Mouse (Mus musculus) hindbrain, embryonic 16.5 days (tissue): ENCODE measurements around the gene Hes6. TPM values are rescaled to one million over a fixed set of nuclear protein-coding genes. Genes with fewer than 3 reads are reported as not detected.

Source experiments
- ATAC-seq: fragments of 200-750 bp; cut with Nextera tagmentation; 2 replicates; pipeline ENCODE4 v1.8.0; 2017; ENCODE audit warnings: moderate TSS enrichment, moderate library complexity
- H3K27ac ChIP-seq: fragments of 300-500 bp; sonication (generic); 2 replicates; pipeline ENCODE4 v1.5.1; 2014; ENCODE audit warnings: low read depth, mild to moderate bottlenecking, control low read depth, low read length, moderate library complexity
- H3K27me3 ChIP-seq: fragments of 300-500 bp; sonication (generic); replicated peaks from 2 replicates; pipeline ENCODE4 v1.6.1; 2014; ENCODE audit warnings: low read length; ENCODE audit not compliant: control insufficient read depth, insufficient read depth
- H3K36me3 ChIP-seq: fragments of 300-500 bp; sonication (generic); 2 replicates; pipeline ENCODE4 v1.6.1; 2014; ENCODE audit warnings: mild to moderate bottlenecking, low read length, moderate library complexity, mixed read lengths; ENCODE audit not compliant: control insufficient read depth, insufficient read depth
- H3K4me1 ChIP-seq: fragments of 300-500 bp; sonication (generic); 2 replicates; pipeline ENCODE4 v1.6.1; 2014; ENCODE audit warnings: low read depth, low read length; ENCODE audit not compliant: control insufficient read depth, insufficient read depth
- H3K4me2 ChIP-seq: fragments of 300-500 bp; sonication (generic); 2 replicates; pipeline ENCODE4 v1.6.1; 2014; ENCODE audit warnings: mild to moderate bottlenecking, low read length, control low read depth, moderate library complexity
- H3K4me3 ChIP-seq: fragments of 300-500 bp; sonication (generic); 2 replicates; pipeline ENCODE4 v1.5.1; 2014; ENCODE audit warnings: mild to moderate bottlenecking, low read length, control low read depth, moderate library complexity
- H3K9ac ChIP-seq: fragments of 300-500 bp; sonication (generic); 2 replicates; pipeline ENCODE4 v1.6.1; 2014; ENCODE audit warnings: low read depth, mild to moderate bottlenecking, control low read depth, low read length, moderate library complexity
- H3K9me3 ChIP-seq: fragments of 300-500 bp; sonication (generic); 2 replicates; pipeline ENCODE4 v1.6.1; 2014; ENCODE audit warnings: mild to moderate bottlenecking, low read length, moderate library complexity; ENCODE audit not compliant: control insufficient read depth
- WGBS: fragments of 180-500 bp; shearing (Covaris S2); extraction: QIAGEN DNeasy Blood & Tissue Kit; methylation state at CpG from one replicate; pipeline ENCODE4 v1.1.7; 2014; 5-methylcytosine and 5-hydroxymethylcytosine counted together
- polyA plus RNA-seq: library from polyadenylated mRNA; unstranded; fragments of >200 nt; fragmentation: Nextera tagmentation; extraction: Ambion mirVana; gene quantifications from 2 replicates; pipeline ENCODE4 v1.2.1, GENCODE M21; 2015

Hes6 gene
- polyA plus RNA-seq, 1 experiment from 2014 or later: 138 TPM

DNA sequence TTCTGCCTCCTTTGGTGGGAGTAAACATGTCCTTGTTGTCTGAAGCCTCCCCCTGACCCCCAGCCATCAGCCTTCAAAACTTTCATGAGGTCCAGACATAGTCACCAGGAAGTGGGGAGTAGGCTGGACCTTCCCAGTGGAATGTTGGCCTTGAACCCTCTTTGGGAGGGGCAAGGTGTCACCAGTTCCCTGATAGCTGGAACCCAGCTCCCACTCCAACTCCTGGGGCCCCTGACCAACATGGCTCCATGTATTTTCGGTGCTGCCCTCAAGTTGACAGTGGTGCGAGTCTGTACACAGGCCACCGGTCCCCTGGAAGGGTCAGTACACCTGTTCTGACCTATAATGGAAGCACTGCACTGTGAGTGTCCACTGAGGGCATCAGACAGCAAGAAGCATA is 46.5 kb downstream of the Hes6 start:
- no peak overlapping the region for H3K9ac ChIP-seq
- 96% methylated on average over 3 of the region's 3 CpGs for WGBS
- H3K4me2 ChIP-seq: no peak overlapping the region
- H3K27me3 ChIP-seq: peaks cover 7% of the 10 kb centered on the region
- H3K4me3 ChIP-seq: no peak overlapping the region
- H3K4me1 ChIP-seq: peaks cover 7% of the 10 kb centered on the region
- H3K27ac ChIP-seq: no peak overlapping the region
- H3K36me3 ChIP-seq: peaks cover 8% of the 10 kb centered on the region
- H3K9me3 ChIP-seq: no peaks in the 10 kb centered on the region
- no peak for ATAC-seq

DNA sequence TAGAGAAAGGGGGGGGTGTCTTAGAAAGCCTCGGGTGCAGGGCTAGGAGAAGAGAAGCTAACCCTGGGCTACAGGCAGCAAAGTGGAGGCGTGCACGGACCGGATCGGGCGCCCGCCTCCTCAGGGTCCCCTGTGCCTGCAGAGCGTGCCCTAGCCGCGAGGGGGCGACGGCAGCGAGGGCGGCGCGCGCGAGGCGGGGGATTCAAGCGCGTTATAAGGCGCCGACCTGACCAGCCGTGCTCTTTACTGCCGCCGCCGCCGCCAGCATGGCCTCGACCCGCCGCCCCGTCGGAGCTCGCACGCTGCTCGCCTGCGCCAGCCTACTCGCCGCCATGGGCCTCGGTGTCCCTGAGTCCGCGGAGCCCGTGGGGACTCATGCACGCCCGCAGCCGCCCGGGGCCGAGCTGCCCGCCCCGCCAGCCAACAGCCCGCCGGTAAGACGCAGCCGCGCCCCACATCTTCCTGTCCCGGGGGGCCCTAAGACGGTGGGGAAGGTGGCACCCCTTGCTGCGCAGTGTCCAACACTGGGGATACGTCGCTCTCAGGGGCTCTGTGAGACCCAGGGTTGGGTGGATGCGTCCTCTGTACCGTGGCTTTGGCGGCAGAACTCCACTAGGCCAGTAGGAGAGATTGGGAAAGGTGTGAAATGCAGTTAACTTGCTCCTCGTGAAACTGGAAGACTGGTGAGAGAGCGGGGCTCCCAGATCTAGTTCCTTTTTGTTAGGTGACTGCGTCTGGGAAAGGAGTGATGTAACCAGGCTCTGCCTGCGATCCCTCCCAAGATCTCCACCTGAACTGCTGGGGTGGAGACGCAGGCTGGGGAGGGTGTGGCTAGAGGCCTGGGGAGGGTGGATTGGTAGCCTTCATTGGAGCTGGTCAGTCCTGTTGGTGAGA is 47.4 kb downstream of the Hes6 start, which contains the start of gene Erfe:
TSS of gene Erfe (plus strand) at position 216 of the 894 bp plus-strand sequence.
- peak within 1 kb of the TSS; percentile 55 for H3K9ac ChIP-seq
- peak within 1 kb of the TSS; percentile 67 for H3K4me2 ChIP-seq
- peak; percentile 50 for ATAC-seq
- 2% methylated on average over 60 of the region's 68 CpGs for WGBS
- peak within 1 kb of the TSS; percentile 39 for H3K4me3 ChIP-seq
- no peaks in the 10 kb centered on the region for H3K9me3 ChIP-seq
- no peak within 1 kb of the TSS for H3K27ac ChIP-seq
- H3K36me3 ChIP-seq: peaks cover under 1% of the 10 kb centered on the region; the same call in 1 of the 2 replicates
- H3K4me1 ChIP-seq: peaks cover 7% of the 10 kb centered on the region
- peaks cover 7% of the 10 kb centered on the region for H3K27me3 ChIP-seq

DNA sequence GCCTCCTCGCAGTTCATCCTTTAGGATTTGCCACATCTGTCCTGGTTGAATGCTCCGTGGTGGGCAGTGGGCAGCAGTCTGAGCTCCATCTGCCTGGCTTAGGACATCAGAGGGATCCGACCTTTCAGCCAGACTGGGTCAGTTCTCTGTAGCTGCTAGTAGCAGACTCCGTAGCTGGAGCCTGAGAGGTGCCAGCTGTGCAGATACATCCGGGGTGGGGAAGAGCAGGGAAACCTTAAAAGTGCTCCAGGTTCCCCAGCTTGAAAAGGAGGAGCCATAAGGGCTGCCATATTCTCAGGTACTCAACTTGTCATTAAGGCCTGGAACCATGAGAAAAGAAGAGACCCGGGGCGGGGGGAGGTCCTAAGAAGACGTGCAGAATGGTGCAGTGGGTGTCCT is 48.0 kb downstream of the Hes6 start:
- Histone ChIP-seq H3K27me3 (peaks cover 7% of the 10 kb centered on the region), H3K9ac (peak overlapping the region; percentile 55; the same call in 1 of the 2 replicates), H3K4me1 (peaks cover 7% of the 10 kb centered on the region), H3K9me3 (no peaks in the 10 kb centered on the region), H3K36me3 (no peaks in the 10 kb centered on the region; the same call in 1 of the 2 replicates), H3K4me2 (peak overlapping the region; percentile 67), H3K4me3 (peak overlapping the region; percentile 39), H3K27ac (no peak overlapping the region)
- WGBS: 28% methylated on average over 8 of the region's 8 CpGs
- ATAC-seq: 0 out of 2 replicates have a peak, but pooled peaks have one; percentile 18

DNA sequence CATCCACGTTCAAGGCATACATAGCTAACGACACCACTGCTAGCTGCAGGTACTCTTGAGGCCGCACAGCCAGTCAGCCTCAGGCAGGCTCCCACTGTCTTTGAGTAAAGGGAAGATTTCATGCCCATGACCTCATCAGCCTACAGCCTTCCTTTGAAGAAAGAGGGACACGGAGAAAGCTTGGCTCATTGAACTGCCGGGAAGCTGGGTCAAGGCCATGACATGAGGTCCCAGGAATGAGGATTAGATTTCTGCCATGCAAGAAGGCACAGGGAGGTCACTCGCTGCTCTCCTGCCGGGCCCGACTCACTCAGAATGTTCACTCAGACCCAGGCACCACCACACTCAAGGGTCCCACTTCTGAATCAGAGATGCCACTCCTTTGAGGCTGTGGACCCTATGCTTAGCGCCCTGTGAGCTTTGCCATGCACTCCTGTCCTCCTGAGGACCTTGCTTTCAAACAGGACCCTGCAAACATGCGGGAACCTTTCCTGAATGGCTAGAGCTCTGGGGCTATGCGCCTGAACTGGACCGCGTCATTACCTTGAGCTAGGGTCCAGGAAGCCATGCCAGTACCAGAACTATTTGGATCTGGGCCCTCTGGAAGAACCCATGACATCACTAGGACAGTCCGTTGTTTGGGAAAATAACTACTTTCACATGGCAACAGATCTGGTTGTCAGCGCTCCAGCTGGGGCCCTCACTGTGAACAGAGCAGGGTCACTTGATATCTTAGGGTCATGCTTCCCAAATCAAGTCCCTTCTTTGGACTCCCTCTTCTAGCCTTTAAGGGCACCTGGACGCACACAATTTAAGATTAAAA is 48.8 kb downstream of the Hes6 start:
- Histone ChIP-seq H3K27ac (no peak overlapping the region), H3K9me3 (no peaks in the 10 kb centered on the region), H3K9ac (no peak overlapping the region), H3K36me3 (no peaks in the 10 kb centered on the region), H3K27me3 (peaks cover 7% of the 10 kb centered on the region), H3K4me2 (no peak overlapping the region), H3K4me1 (peaks cover 7% of the 10 kb centered on the region), H3K4me3 (no peak overlapping the region)
- 91% methylated on average over 16 of the region's 16 CpGs for WGBS
- ATAC-seq: no peak

DNA sequence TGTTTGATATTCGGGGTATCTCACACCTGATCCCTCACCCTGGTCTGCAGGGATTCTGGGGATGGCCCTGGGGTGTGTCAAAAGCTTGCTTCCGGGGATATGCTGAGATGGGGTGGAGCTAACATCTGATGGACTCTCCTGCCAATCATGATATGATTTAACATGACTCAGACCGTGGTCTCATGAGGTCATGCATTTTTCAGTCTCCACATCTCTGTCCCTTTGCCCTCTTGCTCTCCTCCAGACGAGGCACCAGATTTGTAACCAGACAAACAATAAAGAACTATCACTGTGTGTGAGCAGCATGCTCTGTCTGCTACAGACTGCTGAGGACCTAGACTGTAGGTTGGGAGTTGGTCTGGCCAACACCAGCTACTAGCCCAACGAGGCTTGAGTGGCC is 51.7 kb downstream of the Hes6 start:
- H3K27ac ChIP-seq: no peak overlapping the region
- peaks cover 3% of the 10 kb centered on the region; the same call in 1 of the 2 replicates for H3K27me3 ChIP-seq
- ATAC-seq: no peak
- WGBS: 82% methylated on average over 5 of the region's 5 CpGs
- H3K4me1 ChIP-seq: peaks cover 7% of the 10 kb centered on the region
- no peak overlapping the region for H3K4me2 ChIP-seq
- no peak overlapping the region for H3K4me3 ChIP-seq
- H3K9me3 ChIP-seq: no peaks in the 10 kb centered on the region
- H3K9ac ChIP-seq: no peak overlapping the region
- H3K36me3 ChIP-seq: no peaks in the 10 kb centered on the region

Other genes starting within 250 kb of the Hes6 start
- gene Ramp1, start 234.2 kb downstream of the Hes6 start, polyA plus RNA-seq: 20.8 and 28.5 TPM in 2 replicates
- gene Ube2f, start 163.7 kb downstream of the Hes6 start, polyA plus RNA-seq: 59.2 and 60.1 TPM in 2 replicates
- 14.7 and 15.0 TPM in 2 replicates for gene Scly, start 115.7 kb downstream of the Hes6 start, polyA plus RNA-seq
- gene Espnl, start 92.0 kb downstream of the Hes6 start, polyA plus RNA-seq: 0.05 and 0.14 TPM in 2 replicates
- 0.30 and 0.54 TPM in 2 replicates for gene Klhl30, start 63.0 kb downstream of the Hes6 start, polyA plus RNA-seq
- 0.21 and 0.31 TPM in 2 replicates for gene Erfe, start 47.6 kb downstream of the Hes6 start, polyA plus RNA-seq
- gene Ilkap, start 15.2 kb downstream of the Hes6 start, polyA plus RNA-seq: 140 and 145 TPM in 2 replicates
- gene Per2, start 45.3 kb upstream of the Hes6 start, polyA plus RNA-seq: 5.0 and 5.8 TPM in 2 replicates
- gene Traf3ip1, start 80.6 kb upstream of the Hes6 start, polyA plus RNA-seq: 10.4 TPM in 2 replicates
- 10.3 and 12.0 TPM in 2 replicates for gene Asb1, start 126.5 kb upstream of the Hes6 start, polyA plus RNA-seq